Mouse (Mus musculus) MEL (cell line): ENCODE data around the gene Vps13c.

Experiments
- CTCF ChIP-seq, 3 experiments: IDR thresholded peaks in 2 of 3; conservative IDR thresholded peaks in 1 of 3; 2 replicates each; pipeline ENCODE4 v1.5.1; 2011 to 2012; ENCODE audit warnings: low read length in 3 of 3, low read depth in 2 of 3, mild to moderate bottlenecking in 2 of 3, improper control_type of control experiment in 1 of 3, inconsistent platforms in 1 of 3, mixed read lengths in 1 of 3, moderate library complexity in 1 of 3; ENCODE audit not compliant: control insufficient read depth in 1 of 3, insufficient read depth in 1 of 3, poor library complexity in 1 of 3, severe bottlenecking in 1 of 3
- ELF1 ChIP-seq: IDR thresholded peaks from 2 replicates; pipeline ENCODE4 v1.6.1; 2014; ENCODE audit warnings: low read depth, mild to moderate bottlenecking, inconsistent platforms, low read length, improper control_type of control experiment, moderate library complexity
- MEF2A ChIP-seq: IDR thresholded peaks from 2 replicates; pipeline ENCODE4 v1.6.1; 2014; ENCODE audit warnings: low read depth, mild to moderate bottlenecking, inconsistent platforms, low read length, improper control_type of control experiment; ENCODE audit not compliant: poor library complexity, insufficient replicate concordance, severe bottlenecking; ENCODE audit errors: extremely low read depth
- POLR2A ChIP-seq, 2 experiments: IDR thresholded peaks; 2 replicates each; pipeline ENCODE4 v1.6.1; 2011 to 2012; ENCODE audit warnings: low read length in 2 of 2, mild to moderate bottlenecking in 2 of 2, control low read depth in 1 of 2, improper control_type of control experiment in 1 of 2, low read depth in 1 of 2, moderate library complexity in 1 of 2; ENCODE audit not compliant: control insufficient read depth in 1 of 2, insufficient read depth in 1 of 2, poor library complexity in 1 of 2
- ZC3H11A ChIP-seq: IDR thresholded peaks from 2 replicates; pipeline ENCODE4 v1.6.1; 2012; ENCODE audit warnings: low read depth, mild to moderate bottlenecking, inconsistent platforms, low read length, improper control_type of control experiment
- ZNF384 ChIP-seq: IDR thresholded peaks from 2 replicates; pipeline ENCODE4 v1.6.1; 2012; ENCODE audit warnings: low read depth, mild to moderate bottlenecking, inconsistent platforms, low read length, improper control_type of control experiment

DNA sequence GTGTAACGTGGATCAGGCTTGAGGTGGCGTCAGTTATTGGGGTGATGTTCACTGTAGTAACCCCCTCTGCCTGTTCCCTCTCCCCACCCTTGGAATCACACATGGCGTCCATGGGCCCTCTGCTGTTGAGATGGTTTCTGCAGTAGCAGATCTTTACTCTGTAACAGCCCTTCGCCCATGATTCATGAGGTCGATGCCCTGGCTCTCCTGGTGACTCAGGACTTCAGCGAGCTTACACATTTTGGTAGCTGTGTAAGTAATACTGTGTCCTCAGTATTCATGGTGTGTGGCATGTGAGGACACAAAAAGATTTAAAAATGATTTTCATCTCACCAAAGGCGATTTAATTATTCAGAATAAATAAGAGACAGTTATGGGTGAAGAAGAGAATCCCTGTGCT is 74.5 kb downstream of the Vps13c start:
- no peak for TF ChIP-seq POLR2A (IDR thresholded peaks at IDR 0.05; ENCODE audit: control insufficient read depth in 1 of 2, insufficient read depth in 1 of 2, low read depth in 1 of 2, low read length in 2 of 2, poor library complexity in 1 of 2)
- TF ChIP-seq ELF1, result no peak
- TF ChIP-seq CTCF (IDR thresholded peaks at IDR 0.05 in 2 of 3, conservative IDR thresholded peaks at IDR 0.05 in 1 of 3; ENCODE audit: control insufficient read depth in 1 of 3, insufficient read depth in 1 of 3, low read depth in 2 of 3, low read length in 3 of 3, poor library complexity in 1 of 3, severe bottlenecking in 1 of 3), result no peak
- no peak for TF ChIP-seq ZC3H11A
- TF ChIP-seq MEF2A, result no peak
- TF ChIP-seq ZNF384, result no peak
